Mouse (Mus musculus) neural tube, embryonic 12.5 days (tissue): Measurements from ENCODE around the gene Gm20388. TPM values are rescaled to one million over a fixed set of nuclear protein-coding genes. Genes with fewer than 3 reads are reported as not detected.

ENCODE experiments used
- ATAC-seq: fragments of 200-750 bp; cut with Nextera tagmentation; 2 replicates; pipeline ENCODE4 v1.8.0; 2017; ENCODE audit warnings: low read depth, mild to moderate bottlenecking, moderate TSS enrichment, moderate library complexity; ENCODE audit not compliant: low FRiP score
- H3K27ac ChIP-seq: fragments of 300-500 bp; sonication (generic); 2 replicates; pipeline ENCODE4 v1.5.1; 2016
- H3K27me3 ChIP-seq: fragments of 300-500 bp; sonication (generic); replicated peaks from 2 replicates; pipeline ENCODE4 v1.6.1; 2016; ENCODE audit warnings: mild to moderate bottlenecking
- H3K36me3 ChIP-seq: fragments of 300-500 bp; sonication (generic); 2 replicates; pipeline ENCODE4 v1.6.1; 2016; ENCODE audit warnings: mild to moderate bottlenecking
- H3K4me1 ChIP-seq: fragments of 300-500 bp; sonication (generic); 2 replicates; pipeline ENCODE4 v1.6.1; 2016
- H3K4me2 ChIP-seq: fragments of 300-500 bp; sonication (generic); replicated peaks from 2 replicates; pipeline ENCODE4 v1.6.1; 2016; ENCODE audit warnings: mild to moderate bottlenecking
- H3K4me3 ChIP-seq: fragments of 300-500 bp; sonication (generic); 2 replicates; pipeline ENCODE4 v1.5.1; 2016
- H3K9ac ChIP-seq: fragments of 300-500 bp; sonication (generic); 2 replicates; pipeline ENCODE4 v1.6.1; 2016; ENCODE audit warnings: mild to moderate bottlenecking
- H3K9me3 ChIP-seq: fragments of 300-500 bp; sonication (generic); 2 replicates; pipeline ENCODE4 v1.6.1; 2016; ENCODE audit warnings: mild to moderate bottlenecking
- WGBS: fragments of 180-500 bp; shearing (Covaris S2); methylation state at CpG from one replicate; pipeline ENCODE4 v1.1.7; 2016; 5-methylcytosine and 5-hydroxymethylcytosine counted together
- polyA plus RNA-seq: library from polyadenylated mRNA; unstranded; fragments of >200 nt; fragmentation: Nextera tagmentation; extraction: Ambion mirVana; gene quantifications from 2 replicates; pipeline ENCODE4 v1.2.1, GENCODE M21; 2016

Gene Gm20388
- polyA plus RNA-seq, 1 experiment from 2014 or later, result not detected

- peaks cover 3% of the 10 kb centered on the region; the same call in 1 of the 2 replicates for H3K27me3 ChIP-seq
- H3K9ac ChIP-seq, result no peak overlapping the region
- no peak for ATAC-seq
- no peaks in the 10 kb centered on the region for H3K9me3 ChIP-seq
- WGBS, result 49% methylated on average over 6 of the region's 6 CpGs
- no peaks in the 10 kb centered on the region for H3K4me1 ChIP-seq
- H3K4me3 ChIP-seq, result no peak overlapping the region
- no peak overlapping the region for H3K27ac ChIP-seq
- H3K4me2 ChIP-seq, result no peak overlapping the region
- H3K36me3 ChIP-seq, result no peaks in the 10 kb centered on the region
These were observed 897.1 kb downstream of the Gm20388 start for GRCm38 (mm10) chr8:120807719-120808118.

- no peaks in the 10 kb centered on the region for H3K4me1 ChIP-seq
- H3K36me3 ChIP-seq, result no peaks in the 10 kb centered on the region
- H3K27me3 ChIP-seq, result no peaks in the 10 kb centered on the region; the same call in 1 of the 2 replicates
- H3K9me3 ChIP-seq, result no peaks in the 10 kb centered on the region
- H3K9ac ChIP-seq, result no peak overlapping the region
- no peak for ATAC-seq
- no peak overlapping the region for H3K4me2 ChIP-seq
- H3K27ac ChIP-seq, result no peak overlapping the region
- whole genome bisulfite sequencing, result 66% methylated on average over 7 of the region's 7 CpGs
- H3K4me3 ChIP-seq, result no peak overlapping the region
These were observed 898.4 kb downstream of the Gm20388 start for GRCm38 (mm10) chr8:120809050-120809449.

GRCm38 (mm10) chr8:120811953-120812352, 901.3 kb downstream of the Gm20388 start:
- no peak overlapping the region for H3K4me3 ChIP-seq

GRCm38 (mm10) chr8:120813028-120813427, 902.4 kb downstream of the Gm20388 start:
- no peak overlapping the region for H3K4me2 ChIP-seq
- WGBS, result 53% methylated on average over 2 of the region's 2 CpGs
- H3K36me3 ChIP-seq, result no peaks in the 10 kb centered on the region
- no peak overlapping the region for H3K27ac ChIP-seq
- H3K27me3 ChIP-seq, result no peaks in the 10 kb centered on the region
- H3K9me3 ChIP-seq, result no peaks in the 10 kb centered on the region
- ATAC-seq, result no peak
- H3K4me3 ChIP-seq, result no peak overlapping the region
- H3K9ac ChIP-seq, result no peak overlapping the region
- no peaks in the 10 kb centered on the region for H3K4me1 ChIP-seq

More at GRCm38 (mm10) chr8:120811953-120812352, 901.3 kb downstream of the Gm20388 start:
- ATAC-seq, result no peak
- no peak overlapping the region for H3K4me2 ChIP-seq
- no peaks in the 10 kb centered on the region for H3K27me3 ChIP-seq
- H3K9ac ChIP-seq, result no peak overlapping the region
- H3K4me1 ChIP-seq, result no peaks in the 10 kb centered on the region
- H3K36me3 ChIP-seq, result no peaks in the 10 kb centered on the region
- no peak overlapping the region for H3K27ac ChIP-seq
- WGBS, result 87% methylated on average over 2 of the region's 2 CpGs
- H3K9me3 ChIP-seq, result no peaks in the 10 kb centered on the region

- Histone ChIP-seq H3K4me2 (no peak overlapping the region), H3K27ac (no peak overlapping the region)
- 83% methylated on average over 7 of the region's 7 CpGs for WGBS
These were observed 903.2 kb downstream of the Gm20388 start for GRCm38 (mm10) chr8:120813839-120814238.

GRCm38 (mm10) chr8:120816371-120816770, 905.7 kb downstream of the Gm20388 start:
- Histone ChIP-seq H3K9ac (no peak overlapping the region), H3K4me1 (no peaks in the 10 kb centered on the region), H3K27me3 (no peaks in the 10 kb centered on the region), H3K4me3 (no peak overlapping the region), H3K27ac (no peak overlapping the region), H3K9me3 (0 out of 2 replicates have a peak, but pooled peaks cover 5% of the 10 kb centered on the region), H3K4me2 (no peak overlapping the region), H3K36me3 (no peaks in the 10 kb centered on the region)
- WGBS, result 83% methylated on average over 5 of the region's 5 CpGs
- ATAC-seq, result no peak

More at GRCm38 (mm10) chr8:120813839-120814238, 903.2 kb downstream of the Gm20388 start:
- no peaks in the 10 kb centered on the region for H3K4me1 ChIP-seq
- no peak for ATAC-seq
- no peak overlapping the region for H3K4me3 ChIP-seq
- H3K27me3 ChIP-seq, result no peaks in the 10 kb centered on the region
- H3K36me3 ChIP-seq, result no peaks in the 10 kb centered on the region
- H3K9ac ChIP-seq, result no peak overlapping the region
- H3K9me3 ChIP-seq, result no peaks in the 10 kb centered on the region

- no peaks in the 10 kb centered on the region for H3K27me3 ChIP-seq
- no peaks in the 10 kb centered on the region for H3K4me1 ChIP-seq
- 0 out of 2 replicates have a peak, but pooled peaks cover 5% of the 10 kb centered on the region for H3K9me3 ChIP-seq
- no peaks in the 10 kb centered on the region for H3K36me3 ChIP-seq
- no peak overlapping the region for H3K4me3 ChIP-seq
- ATAC-seq, result no peak
- no peak overlapping the region for H3K9ac ChIP-seq
- H3K4me2 ChIP-seq, result no peak overlapping the region
- H3K27ac ChIP-seq, result no peak overlapping the region
These were observed 909.3 kb downstream of the Gm20388 start for GRCm38 (mm10) chr8:120819906-120820305.

GRCm38 (mm10) chr8:120821399-120822170, 910.9 kb downstream of the Gm20388 start:
- Histone ChIP-seq H3K27me3 (no peaks in the 10 kb centered on the region), H3K27ac (no peak overlapping the region), H3K9me3 (0 out of 2 replicates have a peak, but pooled peaks cover 5% of the 10 kb centered on the region), H3K4me1 (no peaks in the 10 kb centered on the region), H3K4me2 (no peak overlapping the region), H3K4me3 (no peak overlapping the region), H3K9ac (no peak overlapping the region), H3K36me3 (no peaks in the 10 kb centered on the region)
- 0 out of 2 replicates have a peak, but pooled peaks have one; percentile 7 for ATAC-seq
- WGBS, result 39% methylated on average over 9 of the region's 9 CpGs

- no peaks in the 10 kb centered on the region for H3K36me3 ChIP-seq
- no peaks in the 10 kb centered on the region for H3K4me1 ChIP-seq
- no peak overlapping the region for H3K9ac ChIP-seq
- no peak overlapping the region for H3K27ac ChIP-seq
- peaks cover 2% of the 10 kb centered on the region; the same call in 1 of the 2 replicates for H3K27me3 ChIP-seq
- no peak overlapping the region for H3K4me2 ChIP-seq
- no peak for ATAC-seq
- WGBS, result 35% methylated on average over 6 of the region's 6 CpGs
- H3K9me3 ChIP-seq, result 0 out of 2 replicates have a peak, but pooled peaks cover 5% of the 10 kb centered on the region
- no peak overlapping the region for H3K4me3 ChIP-seq
These were observed 912.7 kb downstream of the Gm20388 start for GRCm38 (mm10) chr8:120823331-120823730.

GRCm38 (mm10) chr8:120823887-120824286, 913.2 kb downstream of the Gm20388 start:
- Histone ChIP-seq H3K36me3 (no peaks in the 10 kb centered on the region), H3K4me3 (no peak overlapping the region), H3K9ac (no peak overlapping the region), H3K27ac (no peak overlapping the region), H3K4me2 (no peak overlapping the region), H3K27me3 (peaks cover 4% of the 10 kb centered on the region; the same call in 1 of the 2 replicates), H3K4me1 (no peaks in the 10 kb centered on the region), H3K9me3 (0 out of 2 replicates have a peak, but pooled peaks cover 5% of the 10 kb centered on the region)
- WGBS, result 68% methylated on average over 8 of the region's 8 CpGs
- ATAC-seq, result no peak

GRCm38 (mm10) chr8:120824638-120825037, 914.0 kb downstream of the Gm20388 start:
- H3K36me3 ChIP-seq, result no peaks in the 10 kb centered on the region
- H3K9me3 ChIP-seq, result 0 out of 2 replicates have a peak, but pooled peaks cover under 1% of the 10 kb centered on the region
- H3K4me2 ChIP-seq, result no peak overlapping the region
- H3K4me3 ChIP-seq, result no peak overlapping the region
- 70% methylated on average over 7 of the region's 7 CpGs for WGBS
- no peak overlapping the region for H3K9ac ChIP-seq
- no peaks in the 10 kb centered on the region for H3K4me1 ChIP-seq
- no peak overlapping the region for H3K27ac ChIP-seq
- peaks cover 11% of the 10 kb centered on the region; the same call in 1 of the 2 replicates for H3K27me3 ChIP-seq
- ATAC-seq, result no peak

- Histone ChIP-seq H3K4me1 (peaks cover 13% of the 10 kb centered on the region; the same call in 1 of the 2 replicates), H3K36me3 (no peaks in the 10 kb centered on the region), H3K9me3 (no peaks in the 10 kb centered on the region), H3K27me3 (peaks cover 20% of the 10 kb centered on the region; the same call in 1 of the 2 replicates), H3K27ac (no peak overlapping the region), H3K9ac (no peak overlapping the region), H3K4me2 (no peak overlapping the region), H3K4me3 (no peak overlapping the region)
- WGBS, result 10% methylated on average over 14 of the region's 14 CpGs
- no peak for ATAC-seq
These were observed 917.6 kb downstream of the Gm20388 start for GRCm38 (mm10) chr8:120828279-120828678.
